Mouse (Mus musculus) urinary bladder, adult 2 months (tissue): Measurements from ENCODE around the gene Ssh1. TPM values are rescaled to one million over a fixed set of nuclear protein-coding genes. Genes with fewer than 3 reads are reported as not detected.

Source experiments
- DNase-seq: peaks from one replicate; pipeline ENCODE4 v3.0.0; 2022; ENCODE audit warnings: low spot score
- polyA plus RNA-seq: library from polyadenylated mRNA; depleted of rRNA; stranded (reverse); fragments of >200 nt; gene quantifications from 2 replicates; pipeline ENCODE4 v1.2.3, GENCODE M21; 2012; rRNA removed

Gene Ssh1
- polyA plus RNA-seq, result 9.3 and 14.8 TPM in 2 replicates

DNA sequence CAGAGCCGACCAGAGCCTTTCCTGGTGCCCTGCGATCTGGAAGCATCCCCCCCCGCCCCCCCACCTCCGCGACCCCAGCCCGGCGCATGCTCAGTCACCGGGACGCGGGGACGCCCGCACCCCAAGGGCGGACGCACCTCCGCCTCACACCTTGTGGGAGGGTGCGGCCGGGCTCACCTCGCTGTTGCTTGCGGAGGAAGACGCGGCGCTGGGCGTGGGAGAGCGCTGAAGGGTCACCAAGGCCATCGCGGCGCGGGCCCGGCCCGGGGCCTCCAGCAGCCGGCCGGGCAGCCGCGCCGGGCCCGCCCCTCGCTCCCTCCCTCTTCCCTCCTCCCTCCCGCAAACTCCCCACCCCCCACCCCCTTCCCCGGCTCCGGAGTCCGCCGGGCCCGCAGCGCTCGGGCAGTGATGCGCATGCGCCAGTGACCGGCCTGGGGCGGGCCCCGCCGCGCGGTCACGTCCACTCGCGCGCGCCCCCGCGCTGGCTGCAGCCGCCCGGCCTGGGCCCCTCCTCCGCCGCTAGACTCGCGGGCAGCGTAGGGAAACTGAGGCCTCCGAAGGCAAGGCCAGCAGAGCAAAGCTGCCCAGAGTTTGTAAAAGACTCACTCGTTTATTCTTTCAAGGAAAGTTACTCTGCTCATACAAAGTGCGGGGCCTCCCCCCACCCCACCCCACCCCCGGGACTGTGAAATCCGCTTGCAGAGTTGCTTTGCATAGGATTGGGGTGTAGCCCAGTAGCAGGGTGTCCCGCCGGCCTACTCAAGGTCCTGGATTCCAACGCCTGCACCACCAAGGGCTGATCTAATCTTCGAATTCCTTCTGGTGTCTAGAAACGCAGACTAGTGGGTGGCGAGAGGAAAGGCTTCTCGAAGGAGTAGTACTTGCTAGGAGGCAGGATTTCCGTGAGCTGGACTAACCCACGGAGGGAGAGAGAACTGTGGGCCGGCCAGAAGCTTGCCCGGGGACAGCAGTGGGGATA, at the start of gene Ssh1:
Ssh1 (minus strand) TSS at position 408 of the 979 bp plus-strand sequence.
- DNase-seq, result peak; percentile 91

GRCm38 (mm10) chr5:114041327-114041930, 47.7 kb upstream of the Ssh1 start:
- no peak for DNase-seq

DNA sequence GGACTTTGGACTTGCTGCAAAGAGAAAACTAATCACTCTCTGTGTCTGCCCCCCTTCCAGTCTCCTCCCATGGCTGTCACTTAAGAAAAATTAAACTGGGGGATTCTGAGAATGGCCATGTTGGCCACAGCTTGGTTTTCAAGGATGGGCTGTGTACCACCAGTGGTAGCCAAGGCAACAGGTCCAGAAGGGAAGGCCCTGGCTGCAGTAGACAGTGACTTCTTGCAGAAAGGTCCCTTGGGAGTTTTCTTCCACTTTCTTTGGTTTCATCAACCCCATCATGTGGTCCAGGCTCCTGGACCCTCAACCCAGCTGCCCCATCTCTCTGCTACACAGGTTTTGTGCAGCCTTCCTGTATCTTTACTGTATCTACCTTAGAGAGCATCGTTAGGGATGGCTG, 47.2 kb upstream of the Ssh1 start:
- DNase-seq, result no peak

DNA sequence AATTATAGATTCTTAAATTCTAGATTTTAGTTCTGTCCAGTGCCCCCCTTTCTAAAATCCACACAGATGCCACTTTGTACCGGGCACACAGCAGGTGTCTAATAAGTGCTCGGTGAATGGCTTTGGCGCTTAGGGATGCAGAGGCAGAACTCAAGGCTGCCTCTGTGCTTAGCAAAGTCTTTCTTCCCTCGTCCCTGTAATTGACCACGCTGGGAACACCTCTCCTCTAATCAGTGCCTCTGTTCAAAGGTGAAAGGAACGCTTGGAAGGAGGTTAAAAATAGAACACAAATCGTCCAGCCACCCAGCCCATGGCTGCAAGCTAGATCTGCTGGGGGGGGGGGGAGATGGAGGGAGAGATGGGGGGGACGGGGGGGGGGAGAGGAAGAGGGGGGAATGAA, 46.8 kb upstream of the Ssh1 start:
- no peak for DNase-seq

GRCm38 (mm10) chr5:114035111-114035510, 41.4 kb upstream of the Ssh1 start:
- DNase-seq, result no peak

DNA sequence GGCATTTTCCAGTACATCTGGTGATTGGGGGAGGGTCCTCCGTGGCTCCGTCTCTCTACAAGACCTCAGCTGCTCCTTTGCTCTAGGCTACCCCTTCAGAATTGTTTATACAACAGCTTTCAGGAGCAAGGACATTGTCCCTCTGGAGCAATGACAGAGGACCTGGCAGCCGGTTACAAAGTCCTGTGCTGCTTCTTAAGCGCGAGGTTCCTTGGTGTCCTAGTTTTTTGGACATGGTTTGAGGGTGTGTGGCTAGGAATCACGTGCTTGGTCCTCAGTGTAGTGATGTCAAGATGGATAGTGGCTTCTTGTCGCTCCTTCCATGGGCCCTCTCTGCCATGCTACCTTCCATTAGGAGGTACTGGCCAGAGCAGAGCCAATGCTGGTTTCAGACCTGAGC, 40.7 kb upstream of the Ssh1 start:
- DNase-seq, result no peak

DNA sequence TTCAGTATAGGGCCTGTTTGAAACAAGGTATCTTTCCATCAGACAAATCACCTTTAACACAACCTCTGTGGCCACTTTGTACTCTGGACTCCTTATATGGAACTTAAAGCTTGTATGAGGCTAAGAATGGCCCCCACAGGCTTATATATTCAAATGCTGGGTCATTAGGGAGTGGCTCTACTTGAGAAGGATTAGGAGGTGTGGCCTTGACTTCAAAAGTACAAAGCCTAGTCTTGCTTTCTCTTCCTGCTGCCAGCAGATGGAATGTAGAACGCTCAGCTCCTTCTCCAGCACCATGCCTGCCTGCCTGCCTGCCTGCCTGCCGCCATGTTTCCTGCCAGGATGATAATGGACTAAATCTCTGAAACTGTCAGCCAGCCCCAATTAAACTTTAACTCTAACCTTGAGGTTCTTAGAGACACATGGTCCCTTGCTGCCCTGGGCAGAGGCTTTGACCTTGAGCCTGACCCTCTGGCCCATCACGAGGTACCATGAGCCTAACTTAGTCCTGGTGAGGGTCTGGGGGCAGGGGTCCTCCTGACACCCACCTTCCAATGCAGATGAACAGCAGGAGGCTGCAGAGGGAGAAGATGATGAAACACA, 38.6 kb upstream of the Ssh1 start:
- no peak for DNase-seq

DNA sequence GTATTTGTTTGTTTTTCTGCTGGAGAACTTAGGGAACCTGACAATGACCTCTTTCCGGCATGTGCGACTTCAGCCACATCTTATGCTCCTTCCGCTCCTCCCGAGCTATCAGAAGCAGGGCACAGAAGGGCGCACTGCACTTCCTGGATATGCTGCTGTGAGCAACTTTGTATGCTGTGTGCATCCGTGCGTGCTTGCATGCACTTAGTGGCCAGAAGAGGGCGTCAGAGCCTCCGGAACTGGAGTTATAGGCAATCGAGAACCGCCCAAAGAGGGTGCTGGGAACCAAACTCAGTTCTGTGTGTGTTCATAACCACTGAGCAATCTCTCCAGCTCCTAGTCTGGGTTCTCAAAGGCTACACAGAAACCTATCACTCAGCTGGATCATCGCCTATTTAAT, 37.0 kb upstream of the Ssh1 start:
- no peak for DNase-seq

- no peak for DNase-seq
These were observed 34.4 kb upstream of the Ssh1 start for GRCm38 (mm10) chr5:114028111-114028510.

DNA sequence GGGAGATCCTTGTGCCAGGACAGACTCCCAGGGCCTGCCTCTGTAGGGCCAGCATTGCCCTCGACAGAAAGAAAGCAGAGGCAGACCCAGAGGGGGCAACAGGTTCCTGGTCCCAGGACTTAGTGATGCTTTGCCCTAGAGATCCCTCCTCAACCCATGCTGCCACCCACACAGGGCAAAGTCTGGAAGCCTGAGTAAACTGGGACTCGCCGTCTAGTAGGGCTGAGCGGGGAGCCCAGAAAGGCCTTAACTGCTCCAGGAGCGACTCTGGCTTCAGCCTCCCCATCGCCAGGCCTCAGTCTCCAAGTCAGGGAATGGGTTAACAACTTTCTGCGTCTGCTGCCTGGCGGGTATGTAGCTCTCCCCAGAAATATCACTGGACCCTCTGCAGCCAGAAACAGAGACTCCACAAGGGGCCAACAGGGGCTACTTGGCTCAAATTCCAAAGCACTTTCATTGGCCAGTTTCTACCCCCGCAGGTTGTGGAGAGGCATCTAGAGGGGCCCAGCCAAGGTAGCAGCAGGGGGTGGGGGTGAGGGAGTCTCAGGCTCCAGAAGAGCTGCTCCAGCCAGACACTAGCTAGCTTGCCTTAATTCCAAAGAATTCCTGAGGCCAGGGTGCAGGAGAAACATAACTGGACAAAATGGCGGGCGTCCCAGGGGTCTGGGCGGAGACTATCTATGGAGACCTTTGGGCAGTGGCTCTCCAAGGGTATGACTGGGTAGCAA, 33.7 kb upstream of the Ssh1 start:
- DNase-seq, result no peak

DNA sequence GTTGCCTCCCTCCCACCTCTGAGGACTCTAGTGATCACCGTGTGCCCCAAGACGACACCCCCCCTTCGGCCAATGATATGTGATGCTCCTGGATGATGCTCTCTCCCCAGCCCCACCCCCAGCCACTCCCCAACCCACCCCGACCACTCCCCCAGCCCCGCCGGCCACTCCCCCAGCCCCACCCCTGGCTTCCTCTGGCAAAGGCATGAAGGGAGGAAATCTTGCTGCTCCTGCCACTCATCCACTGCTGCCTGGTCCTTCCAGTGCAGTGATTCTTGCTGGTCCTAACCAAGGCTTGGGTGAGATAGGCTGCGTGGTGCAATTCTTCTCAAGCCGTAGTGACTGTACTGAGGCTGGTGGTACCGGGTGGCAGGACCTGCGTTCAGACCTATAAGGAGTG, 31.2 kb upstream of the Ssh1 start:
- DNase-seq, result no peak

DNA sequence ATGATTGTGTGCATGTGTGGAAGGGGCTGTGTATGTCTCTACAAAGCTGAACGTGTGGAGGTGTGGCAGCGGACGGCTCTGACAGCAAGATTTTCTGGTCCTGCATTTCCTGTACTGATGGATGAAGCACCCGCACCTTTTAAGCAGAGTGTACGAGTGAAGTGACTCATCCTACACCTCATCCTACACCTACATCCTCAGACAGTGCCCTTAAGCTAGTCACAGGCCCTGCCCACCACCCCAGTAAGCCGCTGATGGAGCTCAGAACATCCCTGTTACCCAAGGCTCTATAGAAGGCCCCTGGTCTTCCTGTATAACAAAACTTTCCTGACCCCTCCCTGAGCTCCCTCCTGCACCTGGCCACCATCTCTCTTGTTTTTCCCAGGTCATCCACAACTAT, 30.7 kb upstream of the Ssh1 start:
- no peak for DNase-seq

GRCm38 (mm10) chr5:114015121-114015520, 21.4 kb upstream of the Ssh1 start:
- no peak for DNase-seq

DNA sequence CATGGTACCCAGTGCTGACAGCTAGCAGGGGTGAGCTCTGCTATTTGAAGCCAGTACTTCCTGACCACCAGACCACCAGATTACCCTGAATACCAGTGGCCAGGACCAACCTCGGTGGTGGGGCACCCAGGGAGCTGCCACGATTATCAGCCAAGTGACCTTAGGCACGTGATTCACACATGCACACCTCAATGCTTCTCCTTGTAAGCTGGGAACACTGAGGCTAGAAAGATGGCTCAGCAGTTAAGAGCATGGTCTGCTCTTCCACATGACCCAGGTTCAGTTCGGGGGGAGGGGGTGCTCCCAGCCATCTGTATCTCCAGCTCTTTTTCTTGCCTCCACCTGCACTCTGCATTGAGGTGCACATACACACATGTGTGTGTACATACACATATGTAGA, 15.4 kb upstream of the Ssh1 start:
- DNase-seq, result no peak

DNA sequence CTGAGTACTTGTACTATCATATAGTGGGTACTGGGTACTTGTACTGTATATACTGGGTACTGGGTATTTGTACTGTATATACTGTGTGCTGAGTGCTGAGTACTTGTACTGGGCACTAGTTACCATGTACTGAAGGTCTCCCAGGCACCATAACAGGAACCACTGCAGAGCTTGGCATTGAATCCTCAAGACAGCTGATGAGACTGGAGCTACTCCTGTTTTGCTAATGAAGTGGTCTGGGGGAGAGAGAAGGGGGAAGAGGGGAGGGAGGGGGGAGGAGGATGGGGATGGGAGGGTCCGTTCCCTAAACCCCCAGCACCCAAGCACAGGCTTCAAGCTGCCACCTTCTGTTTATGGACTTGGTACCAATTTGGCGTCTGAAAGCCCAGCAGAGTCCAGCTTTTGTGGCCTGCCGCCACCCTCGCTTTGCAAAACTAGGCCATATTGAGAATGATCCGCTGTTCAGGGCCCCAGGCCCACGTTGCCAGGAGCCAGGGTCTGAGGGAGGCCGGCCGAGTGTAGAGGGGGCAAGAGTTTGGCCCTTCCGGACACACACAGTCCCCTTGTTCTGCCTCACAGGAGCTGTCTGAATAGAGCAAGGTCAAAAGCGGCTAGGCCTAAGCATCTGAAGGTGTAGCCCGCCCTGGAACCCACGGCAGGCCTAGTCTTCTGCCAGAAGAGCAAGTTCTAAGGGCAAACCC, 14.2 kb upstream of the Ssh1 start:
- no peak for DNase-seq

DNA sequence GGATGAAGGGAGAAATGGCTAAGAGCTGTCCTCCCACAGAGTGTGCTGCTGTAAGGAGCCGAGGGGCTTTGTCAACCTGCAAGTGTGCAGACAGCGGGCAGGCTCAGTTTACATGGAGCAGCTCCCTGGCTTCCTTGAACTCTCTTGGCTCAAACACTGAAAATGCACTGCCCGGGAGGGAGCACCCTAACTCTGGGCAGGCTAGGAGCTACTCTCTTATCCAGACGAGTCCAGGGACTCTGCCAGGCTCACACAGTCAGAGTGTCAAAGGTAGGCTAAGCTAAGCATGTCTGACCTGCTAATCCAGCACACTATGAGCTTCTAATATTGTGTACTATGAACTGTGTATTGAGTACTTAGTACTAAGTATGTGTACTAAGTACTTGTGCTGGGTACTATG, 13.3 kb upstream of the Ssh1 start:
- DNase-seq, result no peak

GRCm38 (mm10) chr5:114005100-114005499, 11.4 kb upstream of the Ssh1 start:
- DNase-seq, result no peak

- DNase-seq, result no peak
These were observed 10.9 kb upstream of the Ssh1 start for GRCm38 (mm10) chr5:114004573-114004972.

DNA sequence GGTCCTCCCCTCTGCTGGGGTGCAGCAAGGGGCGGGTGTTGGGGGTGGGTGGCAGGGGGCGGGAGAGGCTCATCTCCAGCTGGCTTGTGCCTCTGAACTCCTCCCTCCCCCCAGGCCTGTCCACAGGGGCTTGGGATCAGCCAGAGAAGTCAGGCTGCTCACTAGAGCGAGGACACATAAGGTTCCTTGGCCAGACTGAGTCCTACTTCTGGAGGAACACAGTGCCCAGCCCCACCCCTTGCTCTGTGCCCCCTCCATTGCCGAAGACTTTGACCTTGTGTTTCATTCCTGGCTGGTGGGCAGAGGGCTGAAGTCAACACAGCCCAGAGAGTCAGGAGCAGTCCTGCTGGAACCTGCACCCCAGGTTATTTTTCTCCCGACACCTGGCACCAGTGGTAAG, 9.8 kb upstream of the Ssh1 start, which contains the start of gene Dao:
Dao (plus strand) TSS at position 162 of the 400 bp plus-strand sequence.
- no peak for DNase-seq

DNA sequence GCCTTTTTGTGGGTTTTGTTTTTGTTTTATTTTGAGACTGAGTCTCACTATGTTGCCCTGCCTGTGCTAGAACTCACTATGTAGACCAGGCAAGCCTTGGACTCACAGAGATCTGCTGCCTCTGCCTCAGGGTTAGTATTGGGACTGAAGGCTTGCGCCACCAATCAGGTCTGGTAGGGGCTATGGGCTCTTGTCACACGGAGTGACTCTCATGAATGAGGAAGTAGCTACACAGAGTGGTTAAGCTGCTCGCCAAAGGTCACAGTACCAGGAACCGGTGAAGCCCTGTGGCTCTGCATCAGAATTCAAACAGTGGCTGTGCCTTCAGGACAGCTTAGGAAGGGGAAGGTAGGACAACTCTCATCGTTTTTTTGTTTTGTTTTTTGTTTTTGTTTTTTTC, 5.7 kb upstream of the Ssh1 start:
- no peak for DNase-seq

- DNase-seq, result no peak
These were observed 2.8 kb upstream of the Ssh1 start for GRCm38 (mm10) chr5:113996458-113996857.
